Mouse (Mus musculus): Measurements from ENCODE around the gene Ptgis. TPM values are rescaled to one million over a fixed set of nuclear protein-coding genes. Genes with fewer than 3 reads are reported as not detected.
A peak's percentile ranks its signal among the peaks of the same experiment; 100 is the strongest.

Ptgis gene
- polyA plus RNA-seq, 1 experiment from 2014 or later: 17.7 TPM

DNA sequence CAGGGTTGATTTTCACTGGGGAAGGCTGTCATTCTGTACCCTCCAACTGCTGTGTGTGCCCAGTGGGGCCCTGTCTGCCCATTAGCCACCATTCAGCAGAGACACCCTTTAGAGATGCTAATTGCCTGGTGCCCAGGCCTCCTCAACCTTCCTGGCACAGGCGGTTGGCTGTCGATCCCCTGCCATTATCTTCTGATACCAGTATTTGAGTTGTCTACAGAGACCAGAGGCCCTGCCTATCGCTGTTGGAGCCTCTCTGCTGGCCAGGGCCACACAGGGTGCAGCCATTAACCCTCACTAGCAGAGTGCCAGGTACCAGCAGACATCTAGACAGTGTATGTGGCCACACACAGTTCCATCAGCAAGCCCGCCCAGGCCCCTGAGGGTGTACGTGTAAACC lies 81.6 kb downstream of the Ptgis start:
- no peak for ATAC-seq (replicated peaks; ENCODE audit: low FRiP score, low read depth)
- peaks cover 6% of the 10 kb centered on the region; the same call in 1 of the 2 replicates for H3K4me1 ChIP-seq (replicated peaks; ENCODE audit: insufficient read depth, low read length)
- no peak overlapping the region for H3K27ac ChIP-seq
- no peak for DNase-seq (ENCODE audit: low spot score)
- no peak overlapping the region for H3K4me3 ChIP-seq (replicated peaks; ENCODE audit: low read depth, low read length)
- no peaks in the 10 kb centered on the region for H3K27me3 ChIP-seq (ENCODE audit: insufficient read depth, low read length)
- H3K4me2 ChIP-seq (ENCODE audit: low read length): no peak overlapping the region
- 91% methylated on average over 5 of the region's 5 CpGs for WGBS
- no peak for TF ChIP-seq CTCF (IDR thresholded peaks at IDR 0.05; ENCODE audit: low read depth)
- no peaks in the 10 kb centered on the region for H3K36me3 ChIP-seq (ENCODE audit: insufficient read depth, low read length)
- no peaks in the 10 kb centered on the region for H3K9me3 ChIP-seq (replicated peaks; ENCODE audit: low read length)
- no peak overlapping the region for H3K9ac ChIP-seq (ENCODE audit: low read depth, low read length)

DNA sequence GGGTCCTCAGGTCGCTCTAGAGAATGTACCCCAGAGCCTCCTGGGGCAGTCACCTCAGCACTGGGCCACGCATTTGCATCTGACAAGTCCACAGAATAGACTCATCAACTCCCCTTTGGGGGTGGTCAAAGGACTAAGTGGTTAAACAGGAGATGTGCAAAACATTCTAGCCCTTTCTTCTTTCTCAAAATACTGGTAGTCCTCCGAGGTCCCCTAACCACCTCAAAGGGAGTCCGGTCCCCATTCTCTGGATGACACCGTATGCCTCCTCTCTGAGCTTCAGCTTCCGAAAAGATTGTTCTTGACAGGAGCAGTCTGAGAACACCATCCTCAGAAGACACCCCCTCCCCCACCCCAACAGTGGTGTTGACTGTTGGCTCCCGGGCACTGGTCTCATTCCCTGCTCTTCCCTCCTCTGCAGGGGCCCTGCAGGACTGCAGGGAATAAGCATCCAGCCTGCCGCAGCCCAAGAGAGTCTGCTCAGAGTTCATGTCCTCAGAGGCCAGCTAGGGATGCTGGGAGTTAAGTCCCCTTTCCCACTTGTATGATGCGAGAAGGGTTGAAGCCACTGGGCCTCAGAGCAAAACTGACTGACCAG lies 84.2 kb downstream of the Ptgis start:
- Histone ChIP-seq H3K4me1 (replicated peaks; ENCODE audit: insufficient read depth, low read length) (peaks cover 6% of the 10 kb centered on the region; the same call in 1 of the 2 replicates), H3K27ac (no peak overlapping the region), H3K9ac (ENCODE audit: low read depth, low read length) (no peak overlapping the region), H3K9me3 (replicated peaks; ENCODE audit: low read length) (no peaks in the 10 kb centered on the region), H3K36me3 (ENCODE audit: insufficient read depth, low read length) (no peaks in the 10 kb centered on the region), H3K4me3 (replicated peaks; ENCODE audit: low read depth, low read length) (no peak overlapping the region), H3K27me3 (ENCODE audit: insufficient read depth, low read length) (no peaks in the 10 kb centered on the region), H3K4me2 (ENCODE audit: low read length) (no peak overlapping the region)
- 45% methylated on average over 9 of the region's 9 CpGs for WGBS
- DNase-seq (ENCODE audit: low spot score): no peak
- TF ChIP-seq CTCF (IDR thresholded peaks at IDR 0.05; ENCODE audit: low read depth): peak; percentile 2; the same call in 1 of the 2 replicates
- ATAC-seq (replicated peaks; ENCODE audit: low FRiP score, low read depth): no peak

GRCm38 (mm10) chr2:167155541-167155973 lies 84.8 kb downstream of the Ptgis start:
- Histone ChIP-seq H3K36me3 (ENCODE audit: insufficient read depth, low read length) (no peaks in the 10 kb centered on the region), H3K9me3 (replicated peaks; ENCODE audit: low read length) (no peaks in the 10 kb centered on the region), H3K4me1 (replicated peaks; ENCODE audit: insufficient read depth, low read length) (peaks cover 6% of the 10 kb centered on the region; the same call in 1 of the 2 replicates), H3K4me2 (ENCODE audit: low read length) (no peak overlapping the region), H3K9ac (ENCODE audit: low read depth, low read length) (no peak overlapping the region), H3K4me3 (replicated peaks; ENCODE audit: low read depth, low read length) (no peak overlapping the region), H3K27me3 (ENCODE audit: insufficient read depth, low read length) (no peaks in the 10 kb centered on the region), H3K27ac (no peak overlapping the region)
- DNase-seq (ENCODE audit: low spot score) (no peak), ATAC-seq (replicated peaks; ENCODE audit: low FRiP score, low read depth) (0 out of 2 replicates have a peak, but pooled peaks have one; percentile 12)
- no peak for TF ChIP-seq CTCF (IDR thresholded peaks at IDR 0.05; ENCODE audit: low read depth)
- WGBS: 59% methylated on average over 4 of the region's 4 CpGs

DNA sequence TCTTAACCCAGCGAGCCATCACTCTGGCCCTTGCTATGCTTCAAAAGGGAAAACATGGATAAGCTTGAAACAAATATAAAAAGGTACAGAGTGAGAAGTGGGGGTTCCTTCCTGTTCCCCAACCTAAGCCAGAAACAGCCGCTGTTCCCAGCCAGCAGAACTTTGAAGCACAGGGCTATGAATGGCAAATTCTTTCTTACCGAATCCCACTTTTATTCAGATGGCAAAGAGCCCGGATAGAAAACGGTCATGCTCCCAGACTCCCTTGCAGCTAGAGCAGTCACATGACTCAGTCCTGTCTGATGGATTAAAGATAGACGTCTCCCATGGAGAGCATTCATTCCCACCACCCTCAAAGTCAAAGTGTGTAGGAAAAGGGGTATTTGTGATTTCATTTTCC lies 89.5 kb downstream of the Ptgis start:
- peaks cover 6% of the 10 kb centered on the region; the same call in 1 of the 2 replicates for H3K4me1 ChIP-seq (replicated peaks; ENCODE audit: insufficient read depth, low read length)
- 92% methylated on average over 6 of the region's 6 CpGs for WGBS
- H3K9ac ChIP-seq (ENCODE audit: low read depth, low read length): no peak overlapping the region
- H3K4me3 ChIP-seq (replicated peaks; ENCODE audit: low read depth, low read length): no peak overlapping the region
- TF ChIP-seq CTCF (IDR thresholded peaks at IDR 0.05; ENCODE audit: low read depth): no peak
- H3K36me3 ChIP-seq (ENCODE audit: insufficient read depth, low read length): no peaks in the 10 kb centered on the region
- no peak for ATAC-seq (replicated peaks; ENCODE audit: low FRiP score, low read depth)
- H3K4me2 ChIP-seq (ENCODE audit: low read length): no peak overlapping the region
- H3K9me3 ChIP-seq (replicated peaks; ENCODE audit: low read length): no peaks in the 10 kb centered on the region
- H3K27me3 ChIP-seq (ENCODE audit: insufficient read depth, low read length): no peaks in the 10 kb centered on the region
- no peak overlapping the region for H3K27ac ChIP-seq
- DNase-seq (ENCODE audit: low spot score): no peak

DNA sequence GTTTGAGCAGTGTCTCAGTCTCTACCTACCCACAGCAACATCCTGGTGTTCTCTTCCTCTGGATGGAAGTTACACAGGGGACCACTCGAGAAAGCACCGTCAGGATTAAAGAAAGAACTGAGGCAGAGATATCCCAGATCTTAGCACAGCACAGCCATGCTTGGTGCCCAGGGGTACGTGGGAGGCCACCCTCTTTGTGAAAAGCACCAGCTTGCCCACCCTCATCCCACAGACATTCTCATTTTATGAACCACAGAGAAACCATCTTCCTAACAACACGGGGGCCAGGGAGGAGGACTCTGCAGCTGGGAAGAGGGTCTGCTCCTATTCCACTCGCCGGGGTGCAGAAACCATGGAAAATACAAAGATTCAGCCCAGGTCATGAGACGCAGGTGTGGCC lies 90.3 kb downstream of the Ptgis start:
- Histone ChIP-seq H3K4me2 (ENCODE audit: low read length) (no peak overlapping the region), H3K4me1 (replicated peaks; ENCODE audit: insufficient read depth, low read length) (no peaks in the 10 kb centered on the region), H3K9me3 (replicated peaks; ENCODE audit: low read length) (no peaks in the 10 kb centered on the region), H3K9ac (ENCODE audit: low read depth, low read length) (no peak overlapping the region), H3K27ac (no peak overlapping the region), H3K27me3 (ENCODE audit: insufficient read depth, low read length) (no peaks in the 10 kb centered on the region), H3K4me3 (replicated peaks; ENCODE audit: low read depth, low read length) (no peak overlapping the region), H3K36me3 (ENCODE audit: insufficient read depth, low read length) (no peaks in the 10 kb centered on the region)
- TF ChIP-seq CTCF (IDR thresholded peaks at IDR 0.05; ENCODE audit: low read depth): no peak
- DNase-seq (ENCODE audit: low spot score) (no peak), ATAC-seq (replicated peaks; ENCODE audit: low FRiP score, low read depth) (no peak)
- WGBS: 89% methylated on average over 7 of the region's 7 CpGs

DNA sequence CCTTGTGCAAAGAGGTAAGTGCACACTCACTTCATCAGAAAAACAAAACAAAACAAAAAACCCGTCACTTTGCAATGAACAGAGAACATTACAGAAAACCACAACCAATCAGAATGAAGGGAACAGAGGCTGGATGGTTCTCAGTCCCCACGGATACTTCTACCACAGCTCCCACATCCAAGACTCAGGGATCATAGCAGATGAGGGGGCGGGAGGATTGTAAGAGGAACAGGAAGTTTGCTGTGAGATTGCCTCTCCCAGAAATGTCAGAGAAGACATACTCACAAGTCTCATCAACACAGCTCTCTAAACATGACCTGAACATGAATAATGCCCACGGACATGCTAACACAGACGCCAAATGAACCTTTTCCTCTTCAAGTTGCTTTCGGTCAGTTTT lies 91.4 kb downstream of the Ptgis start:
- Histone ChIP-seq H3K4me1 (replicated peaks; ENCODE audit: insufficient read depth, low read length) (no peaks in the 10 kb centered on the region), H3K36me3 (ENCODE audit: insufficient read depth, low read length) (no peaks in the 10 kb centered on the region), H3K27ac (no peak overlapping the region), H3K9ac (ENCODE audit: low read depth, low read length) (no peak overlapping the region), H3K4me3 (replicated peaks; ENCODE audit: low read depth, low read length) (no peak overlapping the region), H3K9me3 (replicated peaks; ENCODE audit: low read length) (no peaks in the 10 kb centered on the region), H3K4me2 (ENCODE audit: low read length) (no peak overlapping the region), H3K27me3 (ENCODE audit: insufficient read depth, low read length) (no peaks in the 10 kb centered on the region)
- TF ChIP-seq CTCF (IDR thresholded peaks at IDR 0.05; ENCODE audit: low read depth): no peak
- DNase-seq (ENCODE audit: low spot score): no peak
- ATAC-seq (replicated peaks; ENCODE audit: low FRiP score, low read depth): no peak
- WGBS: 79% methylated on average over 6 of the region's 6 CpGs

GRCm38 (mm10) chr2:167147708-167148107 lies 92.7 kb downstream of the Ptgis start:
- H3K4me1 ChIP-seq (replicated peaks; ENCODE audit: insufficient read depth, low read length): no peaks in the 10 kb centered on the region
- H3K4me3 ChIP-seq (replicated peaks; ENCODE audit: low read depth, low read length): no peak overlapping the region
- no peak overlapping the region for H3K4me2 ChIP-seq (ENCODE audit: low read length)
- DNase-seq (ENCODE audit: low spot score) (no peak), ATAC-seq (replicated peaks; ENCODE audit: low FRiP score, low read depth) (no peak)
- 62% methylated on average over 8 of the region's 8 CpGs for WGBS
- H3K9me3 ChIP-seq (replicated peaks; ENCODE audit: low read length): no peaks in the 10 kb centered on the region
- no peak overlapping the region for H3K27ac ChIP-seq
- no peaks in the 10 kb centered on the region for H3K27me3 ChIP-seq (ENCODE audit: insufficient read depth, low read length)
- no peak overlapping the region for H3K9ac ChIP-seq (ENCODE audit: low read depth, low read length)
- H3K36me3 ChIP-seq (ENCODE audit: insufficient read depth, low read length): no peaks in the 10 kb centered on the region
- no peak for TF ChIP-seq CTCF (IDR thresholded peaks at IDR 0.05; ENCODE audit: low read depth)
